Mouse (Mus musculus): ENCODE data around the gene Iqca. TPM values are rescaled to one million over a fixed set of nuclear protein-coding genes. Genes with fewer than 3 reads are reported as not detected.

Gene Iqca
- total RNA-seq, 2 experiments from 2014 or later = 0.52 to 0.65 TPM

DNA sequence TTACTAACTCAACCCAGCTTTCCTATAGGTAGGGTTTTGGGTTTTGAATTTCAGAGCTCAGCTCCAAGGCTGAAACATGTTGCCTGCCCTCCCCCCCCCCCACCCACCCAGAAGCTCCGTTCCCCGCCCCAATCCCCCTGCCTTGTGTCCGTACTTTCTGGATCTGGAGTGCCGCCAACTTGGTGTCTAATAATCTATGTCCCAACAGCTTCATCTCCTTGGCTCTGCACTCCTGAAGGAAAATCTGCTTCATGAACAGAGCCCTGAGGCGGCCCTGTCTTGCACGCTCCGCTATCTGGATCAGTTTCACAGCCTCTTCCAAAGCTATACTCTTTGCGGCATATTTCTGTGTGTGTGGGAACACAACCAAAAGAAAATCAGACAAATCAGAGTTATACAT is 13.5 kb downstream of the Iqca start:
- DNase-seq (ENCODE audit: low spot score in 2 of 2) = no peak

DNA sequence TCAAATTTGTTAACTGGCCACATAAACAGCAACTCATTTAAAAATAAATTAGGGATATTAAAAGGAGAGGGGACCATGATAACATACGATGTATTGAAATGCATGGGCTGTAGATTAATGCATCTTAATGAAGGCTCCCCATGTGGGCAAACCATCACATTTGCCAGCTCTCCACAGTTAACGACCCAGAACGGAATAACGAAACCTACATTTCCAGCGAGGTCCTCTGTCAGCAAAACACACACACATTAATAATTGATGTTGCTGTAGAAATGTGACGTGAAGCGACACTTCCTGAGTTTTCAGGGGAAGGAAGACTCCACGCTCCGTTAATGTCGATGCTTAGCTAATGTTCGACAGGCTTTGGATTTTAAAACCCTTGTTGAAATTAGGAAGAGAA is 20.8 kb downstream of the Iqca start:
- DNase-seq (ENCODE audit: low spot score in 2 of 2) = no peak

DNA sequence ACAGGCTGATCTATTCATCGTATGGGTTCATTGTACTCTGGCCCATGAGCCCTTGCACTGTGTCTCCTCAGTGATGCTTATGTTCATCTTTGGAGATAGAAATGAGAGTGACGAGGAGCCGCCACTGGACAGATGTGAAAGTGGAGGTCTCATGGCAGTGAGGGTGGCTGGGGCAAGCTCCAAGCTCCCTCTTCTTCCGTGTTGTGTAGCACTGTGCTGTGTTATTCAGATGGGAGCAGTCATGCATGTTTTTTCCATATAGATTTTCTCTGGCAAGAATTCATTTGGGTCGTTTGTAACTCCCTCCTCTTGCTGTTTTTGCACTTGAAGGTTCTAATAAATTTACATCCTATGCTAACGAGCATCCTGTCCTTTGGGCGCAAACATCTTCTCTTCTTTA is 21.2 kb downstream of the Iqca start:
- DNase-seq (ENCODE audit: low spot score in 2 of 2) = no peak

DNA sequence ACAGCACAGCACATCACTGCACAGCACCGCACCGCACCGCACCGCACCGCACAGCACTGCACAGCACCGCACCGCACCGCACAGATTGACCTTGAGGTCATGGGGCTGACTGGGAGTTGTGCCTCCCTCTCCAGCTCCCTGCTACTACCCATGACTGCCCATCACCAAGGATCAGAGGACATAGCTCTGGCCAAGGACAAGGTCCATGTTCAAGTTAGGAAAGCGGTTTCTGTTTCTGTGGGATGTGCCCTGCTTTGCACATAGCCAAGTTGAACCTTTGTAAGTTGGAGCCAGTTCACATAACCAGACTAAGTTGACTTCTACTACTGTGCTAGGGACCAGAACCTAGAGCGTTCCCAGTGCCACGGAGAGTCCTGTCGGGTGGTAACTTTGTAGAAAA is 28.6 kb downstream of the Iqca start:
- no peak for DNase-seq (ENCODE audit: low spot score in 2 of 2)

DNA sequence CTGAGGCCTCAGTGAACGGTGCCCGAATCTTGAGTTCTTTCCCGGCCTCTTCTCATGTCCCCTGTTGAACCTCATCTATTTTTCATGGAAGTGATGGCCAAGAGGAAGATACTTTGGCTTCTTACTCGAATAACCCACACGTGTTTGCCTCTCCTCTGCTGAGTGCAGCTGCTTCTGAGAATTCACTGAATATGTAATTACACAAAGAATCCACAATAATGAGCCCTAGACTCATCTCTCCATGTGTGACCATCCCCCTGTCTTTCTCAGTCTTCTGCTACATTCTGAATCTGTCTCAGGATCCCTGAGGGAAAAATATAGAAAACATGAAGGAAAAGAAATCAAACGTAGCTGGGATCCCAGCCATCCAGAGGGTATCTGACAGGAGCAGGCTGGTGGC is 32.5 kb downstream of the Iqca start:
- DNase-seq (ENCODE audit: low spot score in 2 of 2) = no peak

DNA sequence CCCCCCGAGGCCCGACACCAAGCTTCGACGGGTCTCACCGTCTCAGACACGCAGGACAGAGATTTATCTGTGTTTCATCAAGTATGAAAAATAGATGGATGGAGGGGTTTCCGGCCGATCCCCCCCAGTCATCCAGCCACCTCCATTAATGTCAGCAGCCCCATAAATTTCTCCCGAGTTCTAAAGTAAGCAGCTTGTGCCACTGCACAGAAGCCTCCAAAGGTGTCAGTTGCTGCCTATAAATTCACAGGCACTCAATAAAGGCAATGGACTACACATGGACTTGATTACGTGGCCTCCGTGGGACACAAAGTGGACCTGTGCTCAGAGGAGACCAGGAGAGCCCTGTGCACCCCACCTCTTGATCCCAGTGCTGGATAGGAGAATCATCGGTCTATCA is 34.0 kb downstream of the Iqca start:
- DNase-seq (ENCODE audit: low spot score in 2 of 2) = no peak

DNA sequence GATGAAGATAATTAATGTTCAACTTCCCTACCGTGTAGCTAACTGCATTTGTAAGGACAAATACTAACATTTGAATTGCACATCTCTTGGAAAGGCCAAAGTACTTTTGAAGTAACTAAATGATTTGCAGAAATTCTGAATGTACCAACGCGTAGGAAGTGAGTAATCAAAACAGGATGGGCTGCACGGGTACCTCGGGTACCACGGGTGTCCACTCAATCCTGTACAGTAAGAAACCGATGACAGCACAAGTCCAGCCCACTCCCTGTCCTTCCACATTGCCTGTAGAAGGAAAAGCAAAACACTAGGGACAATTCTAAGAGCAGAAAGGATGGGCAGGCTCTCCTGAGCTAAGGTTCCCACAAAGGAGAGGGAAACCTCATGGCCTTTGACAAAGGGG is 36.0 kb downstream of the Iqca start:
- no peak for DNase-seq (ENCODE audit: low spot score in 2 of 2)

DNA sequence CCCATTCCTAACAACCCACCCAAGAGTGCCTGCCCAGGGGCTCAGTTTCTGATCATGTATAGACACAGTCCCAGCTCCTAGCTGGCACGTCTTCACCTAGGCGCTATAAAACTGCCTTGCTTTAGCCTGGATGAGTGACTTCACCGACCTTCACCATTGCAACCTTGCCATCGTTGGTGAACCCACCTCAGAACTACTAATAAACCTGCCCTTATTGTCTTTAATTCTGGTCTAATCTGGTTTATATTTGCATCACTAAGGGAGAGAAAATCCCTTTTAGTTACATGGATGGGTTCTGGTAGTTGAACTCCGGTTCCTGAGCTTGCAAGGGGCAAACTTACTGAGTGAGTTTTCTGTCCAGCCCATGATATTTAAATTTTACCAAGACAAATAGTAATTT is 38.6 kb downstream of the Iqca start:
- DNase-seq (ENCODE audit: low spot score in 2 of 2) = no peak

DNA sequence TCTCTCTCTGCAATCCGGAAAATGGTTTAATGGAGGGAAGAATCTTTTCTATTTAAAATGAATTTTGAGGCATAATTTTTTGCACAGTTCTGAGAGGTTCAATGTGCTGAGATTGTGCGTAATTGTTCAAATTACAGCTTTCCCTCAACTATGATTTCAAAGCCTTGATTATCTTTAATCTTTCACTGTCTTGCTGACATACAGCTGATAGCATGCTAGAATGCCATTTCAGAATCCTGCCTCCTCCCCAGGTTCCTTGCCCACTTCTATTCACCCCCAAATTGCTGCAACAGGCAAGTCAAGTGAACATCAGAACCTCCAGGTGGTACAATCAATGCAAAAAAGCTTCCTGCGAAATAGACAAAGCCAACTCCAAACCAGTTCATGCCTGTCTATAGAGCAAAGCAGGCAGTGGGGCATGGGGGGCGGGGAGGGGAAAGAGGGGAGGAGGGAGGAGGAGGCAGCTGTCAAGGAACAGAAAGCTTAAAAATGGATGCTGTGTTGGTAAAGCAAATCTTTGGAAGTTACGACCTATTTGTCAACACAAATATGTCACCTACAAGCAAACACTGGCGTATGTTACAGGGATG is 39.5 kb downstream of the Iqca start:
- DNase-seq (ENCODE audit: low spot score in 2 of 2) = no peak

DNA sequence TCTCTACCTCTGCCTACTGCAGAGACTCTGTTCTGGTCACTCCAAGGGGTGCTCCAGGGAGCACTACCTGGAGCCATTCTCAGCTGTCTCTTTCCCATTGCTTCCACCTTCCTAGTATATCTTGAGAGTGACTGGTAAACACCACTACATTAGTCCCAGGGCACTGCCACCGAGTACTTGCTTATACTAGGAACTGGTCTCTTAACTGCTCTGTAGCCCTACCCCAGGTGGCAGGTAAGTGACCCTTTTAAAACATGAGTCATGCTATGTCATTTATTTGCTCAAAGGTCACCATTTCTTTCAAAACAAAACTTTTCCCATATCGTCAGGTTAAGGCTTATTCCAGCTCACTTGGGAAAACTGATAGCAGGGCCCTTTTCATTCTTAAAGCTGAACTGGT is 40.5 kb downstream of the Iqca start:
- no peak for DNase-seq (ENCODE audit: low spot score in 2 of 2)

DNA sequence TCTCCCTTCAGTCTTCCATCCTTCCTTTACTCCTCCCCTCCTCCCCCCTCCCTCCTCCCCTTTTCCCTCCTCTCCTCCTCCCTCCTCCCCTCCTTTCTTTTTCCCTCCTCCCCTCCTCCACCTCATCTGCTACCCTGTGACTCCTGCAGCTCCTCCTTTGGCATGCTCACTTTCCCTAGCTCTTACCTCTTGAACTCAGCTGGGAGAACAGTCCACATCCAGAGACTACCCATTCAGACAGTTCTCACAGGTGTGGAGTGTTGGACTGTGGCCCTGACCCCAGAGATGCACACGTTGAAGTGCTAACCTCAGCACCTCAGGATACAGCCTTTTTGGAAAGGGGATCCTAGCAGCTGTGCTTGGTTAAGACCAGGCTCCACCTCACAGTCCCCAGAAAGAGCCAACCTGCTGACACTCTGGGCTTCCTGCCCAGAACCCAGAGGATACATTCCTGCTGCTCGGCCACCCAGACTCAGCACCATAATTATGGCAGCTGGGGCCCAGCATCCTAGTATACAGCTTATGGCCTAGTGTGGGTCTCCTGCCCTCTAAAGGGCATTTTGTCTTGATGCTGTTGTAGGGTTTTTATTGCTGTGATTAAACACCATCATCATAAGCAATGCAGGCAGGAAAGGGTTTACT is 41.9 kb downstream of the Iqca start:
- no peak for DNase-seq (ENCODE audit: low spot score in 2 of 2)

DNA sequence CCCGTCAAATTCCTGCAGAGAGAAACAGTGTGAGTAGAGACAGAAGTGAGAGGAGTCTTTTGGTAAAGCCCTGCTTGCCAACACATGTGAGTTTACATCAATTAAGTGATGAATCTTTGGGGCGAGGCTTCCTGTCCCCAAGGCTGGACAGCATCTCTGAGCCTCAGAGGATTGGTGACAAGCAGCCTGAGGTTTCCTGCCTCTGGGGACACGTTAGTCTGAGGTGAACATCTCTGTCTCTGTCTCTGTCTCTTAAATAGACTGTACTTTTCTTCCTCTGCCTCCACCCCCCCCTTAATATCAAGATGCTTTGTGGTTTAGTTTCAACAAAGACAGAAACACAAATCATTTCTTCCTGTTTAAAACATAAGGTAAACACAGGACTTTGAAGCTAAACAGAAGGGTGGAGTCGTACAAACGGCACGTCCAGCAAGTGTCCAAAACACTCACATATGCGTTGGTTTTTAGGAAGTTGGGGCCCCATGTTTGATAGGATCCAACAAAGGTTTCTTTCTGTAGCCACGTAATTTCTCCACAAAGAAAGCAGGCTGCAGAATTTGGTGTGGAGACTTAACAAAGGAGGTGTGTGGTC is 49.2 kb downstream of the Iqca start:
- no peak for DNase-seq (ENCODE audit: low spot score in 2 of 2)

DNA sequence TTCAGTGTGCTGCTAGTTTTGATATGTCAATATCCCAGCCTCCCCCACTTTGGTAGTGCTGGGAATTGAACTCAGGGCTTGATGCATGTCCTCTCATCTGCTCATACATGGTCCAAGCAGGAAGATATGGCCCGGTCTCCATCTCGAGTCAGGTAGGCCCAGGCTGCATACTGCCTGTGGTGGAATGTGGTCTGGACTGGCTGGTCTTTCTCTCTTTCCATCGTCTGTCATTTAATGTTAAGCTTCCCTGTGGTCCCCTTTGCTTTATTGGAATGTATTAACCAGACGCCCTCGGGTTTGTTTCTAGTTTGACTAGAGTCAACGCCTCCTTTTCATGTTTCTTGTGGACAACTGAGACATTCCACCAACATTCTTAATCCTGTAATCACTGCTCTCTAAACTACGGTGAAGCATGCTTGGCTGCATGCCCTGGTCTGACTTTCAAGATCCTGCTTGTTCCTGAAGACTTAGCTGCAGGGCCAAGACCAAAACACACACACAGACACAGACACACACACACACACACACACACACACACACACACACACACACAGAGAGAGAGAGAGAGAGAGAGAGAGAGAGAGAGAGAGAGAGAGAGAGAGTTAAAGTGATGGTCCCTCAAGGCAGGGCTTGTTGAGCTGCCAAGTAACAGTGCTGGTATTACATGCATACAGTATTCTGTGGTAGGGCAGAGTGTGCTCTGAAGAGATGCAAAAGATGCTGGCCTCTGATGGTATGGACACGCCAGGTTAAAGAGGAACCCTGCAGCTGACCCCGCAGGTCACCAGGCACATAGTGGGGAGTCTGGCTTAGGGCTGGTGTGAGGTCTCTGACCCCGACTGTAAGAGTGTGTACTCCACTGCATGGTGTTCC is 52.6 kb downstream of the Iqca start:
- DNase-seq (ENCODE audit: low spot score in 2 of 2) = no peak

DNA sequence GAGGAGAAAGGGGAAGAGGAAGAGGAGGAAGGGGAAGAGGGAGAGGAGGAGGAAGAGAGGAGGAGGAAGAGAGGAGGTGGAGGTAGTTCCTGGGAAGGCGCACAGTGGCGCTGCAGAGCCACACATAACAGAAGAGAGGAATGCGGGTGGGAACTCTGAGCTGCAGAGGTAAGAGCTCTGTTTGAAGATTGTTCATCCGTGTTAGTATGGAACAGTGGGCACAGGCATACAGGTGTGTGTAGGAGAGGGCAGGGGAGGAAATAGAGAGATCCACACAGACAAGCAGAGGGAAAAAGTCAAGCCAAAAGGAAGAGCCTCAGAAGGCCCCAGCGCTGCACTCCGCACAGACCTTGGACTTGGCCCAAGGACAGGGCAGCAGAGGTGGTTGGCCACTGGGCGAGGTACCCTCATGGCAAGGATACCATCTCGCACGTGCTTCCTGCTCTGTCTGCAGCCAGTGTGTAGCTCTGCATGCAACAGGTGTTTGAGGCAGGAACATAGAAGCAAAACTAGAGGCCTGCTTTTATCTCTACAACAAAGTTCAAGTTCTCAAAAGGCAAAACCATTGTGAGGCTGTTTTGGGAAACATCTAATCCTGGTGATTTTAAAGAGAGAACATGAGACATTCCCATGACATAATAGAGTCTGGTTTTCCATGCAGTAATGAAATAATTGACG is 60.2 kb downstream of the Iqca start:
- no peak for DNase-seq (ENCODE audit: low spot score in 2 of 2)

DNA sequence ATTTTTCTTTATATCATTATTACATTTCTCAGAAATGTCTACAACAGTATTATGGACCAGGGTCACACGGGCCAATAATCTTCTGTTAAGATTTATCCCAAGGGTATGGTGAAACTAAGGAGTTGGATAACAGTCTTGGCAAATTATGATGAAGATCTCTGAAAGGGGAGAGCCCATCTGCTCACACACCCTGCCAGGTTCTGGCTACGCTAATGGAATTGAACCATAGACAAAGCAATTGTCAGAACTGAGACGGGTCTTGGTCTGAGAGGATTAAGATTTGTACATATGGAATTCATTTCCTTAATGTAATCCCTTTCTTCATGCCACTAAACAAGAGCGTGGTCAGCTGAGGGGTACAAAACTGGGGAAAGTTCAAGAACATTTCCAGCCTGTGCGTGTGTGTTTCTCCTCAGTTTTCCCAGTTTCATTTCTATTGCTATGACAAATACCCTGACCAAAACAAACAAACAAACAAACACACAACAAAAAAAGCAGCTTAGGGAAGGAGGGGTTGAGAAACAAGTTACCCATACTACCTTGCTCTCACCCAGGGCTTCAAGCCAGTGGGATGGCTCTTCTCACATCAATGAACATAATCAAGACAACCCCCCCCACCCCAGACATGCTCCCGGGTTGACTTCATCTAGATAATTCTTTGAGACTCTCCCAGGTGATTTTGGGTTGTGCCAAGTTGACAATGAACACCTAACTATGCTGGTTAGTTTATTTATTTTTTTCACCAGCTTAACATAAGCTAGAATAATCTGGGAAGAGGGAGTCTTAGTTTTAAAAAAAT is 64.8 kb downstream of the Iqca start:
- no peak for DNase-seq (ENCODE audit: low spot score in 2 of 2)

DNA sequence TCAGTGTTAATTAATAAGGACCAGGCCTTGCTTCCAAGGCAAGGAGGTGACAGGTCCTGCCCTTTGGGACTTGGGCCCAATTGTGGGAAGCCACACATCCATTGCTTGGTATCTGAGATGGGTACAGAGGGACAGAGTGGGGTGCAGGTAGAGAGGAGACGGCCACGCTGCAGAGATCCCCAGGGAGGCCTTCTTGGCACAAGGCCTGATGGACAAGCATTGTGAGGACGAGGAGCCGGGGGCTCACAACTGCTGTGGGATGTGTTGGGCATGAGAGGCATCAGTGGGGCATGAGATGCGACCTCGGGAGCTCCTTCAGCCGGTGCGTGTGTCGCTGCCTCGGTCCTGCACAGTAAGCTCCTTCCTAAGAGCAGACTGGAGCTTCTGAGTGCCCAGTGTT is 66.7 kb downstream of the Iqca start:
- DNase-seq (ENCODE audit: low spot score in 2 of 2) = no peak

DNA sequence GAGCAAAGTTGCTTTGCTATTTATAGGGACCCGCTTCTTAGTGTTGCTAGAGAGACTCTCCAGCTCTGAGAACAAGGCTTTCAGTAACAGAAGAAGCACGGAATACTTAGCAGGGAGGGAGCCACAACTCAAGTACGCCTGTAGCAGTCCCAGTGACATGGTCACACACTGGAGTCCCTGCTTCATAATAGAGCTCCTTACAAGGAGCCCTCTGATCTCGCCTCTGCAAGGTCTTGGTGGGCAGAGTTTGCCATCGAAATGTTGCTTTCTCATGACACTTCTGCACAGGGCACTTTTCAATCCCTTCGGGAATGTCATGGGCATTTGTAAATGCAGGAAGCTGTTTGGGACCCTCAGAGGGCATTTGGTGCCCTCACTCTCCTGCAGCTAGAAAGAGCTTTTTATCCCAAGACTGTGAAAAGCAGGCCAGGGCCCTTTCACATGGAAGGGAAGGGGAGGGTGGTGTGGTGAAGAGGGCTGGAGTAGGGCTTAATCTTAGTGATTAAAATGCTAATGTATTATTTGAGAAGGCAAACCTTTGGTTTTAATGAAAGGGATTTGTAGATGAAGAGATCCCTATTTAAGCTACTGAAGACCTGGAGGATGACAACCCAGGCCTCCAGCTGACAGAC is 67.6 kb downstream of the Iqca start:
- no peak for DNase-seq (ENCODE audit: low spot score in 2 of 2)

DNA sequence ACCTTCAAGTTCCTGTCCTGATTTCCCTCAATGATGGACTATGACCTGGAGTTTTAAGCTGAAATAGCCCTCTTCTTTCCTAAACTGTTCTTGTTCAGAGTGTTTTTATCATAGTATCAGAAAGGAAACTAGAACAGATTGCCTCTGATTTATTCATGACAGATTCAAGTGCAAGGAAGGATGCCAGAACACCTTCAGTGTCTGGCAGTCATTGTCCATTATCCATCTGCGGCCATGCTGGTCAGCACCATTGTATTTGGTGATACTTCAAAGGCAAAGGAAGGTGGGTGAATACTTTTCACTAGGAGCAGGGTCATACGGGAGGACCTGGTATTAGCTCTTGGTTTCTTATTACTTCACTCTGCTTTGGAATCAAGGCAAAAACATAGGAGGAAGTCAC is 76.9 kb downstream of the Iqca start:
- no peak for DNase-seq (ENCODE audit: low spot score in 2 of 2)

DNA sequence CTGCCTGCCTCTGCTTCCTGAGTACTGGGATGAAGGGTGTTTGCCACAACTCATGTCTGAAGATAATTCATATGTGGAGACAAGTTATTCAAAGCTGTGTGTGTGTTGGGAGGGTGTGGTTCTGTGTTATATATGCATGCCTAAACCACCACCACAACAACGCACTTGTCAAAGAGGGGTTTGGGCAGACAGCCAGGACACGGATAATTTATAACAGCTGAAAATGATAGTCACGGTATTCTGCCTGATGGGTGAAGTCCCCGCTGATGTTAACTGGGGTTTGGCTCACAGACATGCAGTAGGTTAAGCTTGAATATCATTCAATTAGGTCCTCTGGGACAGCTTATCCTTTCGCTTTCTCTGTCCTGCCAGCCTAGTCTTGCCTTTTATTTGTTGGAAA is 78.4 kb downstream of the Iqca start:
- no peak for DNase-seq (ENCODE audit: low spot score in 2 of 2)

All from left cerebral cortex, adult 18-20 months (tissue).